Mouse (Mus musculus): Measurements from ENCODE around the gene Topbp1.

The Topbp1 gene

GRCm38 (mm10) chr9:103383576-103383975 lies 78.6 kb downstream of the Topbp1 start:
- in situ Hi-C loops (cut with MboI, MseI): no loop called here

- in situ Hi-C loops (cut with MboI, MseI): no loop called here
Measured at GRCm38 (mm10) chr9:103384141-103384796, 79.3 kb downstream of the Topbp1 start.

DNA sequence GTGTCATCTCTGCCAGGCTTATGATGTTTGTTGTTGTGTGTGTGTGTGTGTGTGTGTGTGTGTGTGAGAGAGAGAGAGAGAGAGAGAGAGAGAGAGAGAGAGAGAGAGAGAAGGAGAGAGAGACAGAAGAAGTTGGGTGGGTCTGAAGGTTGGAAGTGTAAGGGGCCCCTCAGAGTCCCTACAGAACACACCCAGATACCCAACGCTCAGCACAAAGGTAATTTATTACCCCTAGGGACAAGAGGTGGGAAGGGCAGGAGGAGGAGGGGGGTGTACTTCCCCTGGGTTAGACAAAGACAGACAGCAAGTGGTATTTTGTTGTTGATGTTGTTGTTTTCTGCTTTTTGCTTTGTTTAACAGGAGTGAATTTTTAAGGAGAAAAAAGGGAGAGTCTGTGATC lies 80.6 kb downstream of the Topbp1 start:
- in situ Hi-C loops (cut with MboI, MseI): no loop called here

- in situ Hi-C loops (cut with MboI, MseI): no loop called here
Measured at GRCm38 (mm10) chr9:103386573-103386972, 81.6 kb downstream of the Topbp1 start.

- in situ Hi-C loops (cut with MboI, MseI): no loop called here
Measured at GRCm38 (mm10) chr9:103387011-103387653, 82.1 kb downstream of the Topbp1 start.

DNA sequence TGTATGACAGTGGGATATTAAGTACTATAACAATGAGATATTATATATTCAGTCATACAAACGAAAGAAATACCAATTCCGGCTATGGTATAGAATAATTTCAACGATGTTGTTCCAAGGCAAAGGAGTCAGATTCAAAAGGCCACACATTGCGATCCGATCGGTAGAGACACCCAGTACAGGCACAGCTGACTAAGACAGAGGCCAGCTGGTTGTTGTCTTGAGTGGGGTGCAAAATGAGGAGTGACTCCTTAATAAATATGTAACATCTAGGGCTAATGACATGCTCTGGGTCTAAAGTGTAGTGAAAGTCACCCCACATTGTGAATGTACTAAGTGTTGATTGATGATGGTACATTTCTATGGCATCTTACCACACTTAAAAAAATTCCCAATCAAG lies 84.2 kb downstream of the Topbp1 start:
- in situ Hi-C loops (cut with MboI, MseI): no loop called here

DNA sequence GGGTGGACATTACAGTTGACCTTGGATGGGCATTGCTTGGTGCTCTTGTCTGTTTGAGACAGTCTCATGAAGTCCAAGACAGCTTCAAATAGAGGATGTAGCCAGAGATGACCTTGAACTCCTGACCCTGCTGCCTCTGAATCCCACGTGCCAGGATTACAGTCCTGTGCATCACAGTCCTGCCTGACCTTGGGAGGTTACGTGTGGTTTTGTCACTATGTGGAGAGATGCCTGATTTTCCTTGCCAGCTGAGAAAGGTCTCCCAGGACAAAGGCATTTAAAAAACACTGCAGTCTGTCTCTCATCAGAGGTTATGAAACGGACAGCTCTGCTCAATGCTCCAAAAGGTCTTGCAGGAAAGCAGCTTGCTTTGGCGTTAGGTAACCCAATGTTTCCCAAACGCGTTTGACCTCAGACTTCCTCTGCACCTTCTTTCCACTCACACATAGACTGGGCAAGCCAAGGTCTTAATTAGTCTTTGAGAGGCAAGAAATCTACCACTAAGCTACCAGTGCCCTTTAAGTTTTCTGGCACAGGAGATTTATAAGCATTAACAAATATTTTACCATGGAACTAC lies 86.9 kb downstream of the Topbp1 start:
- in situ Hi-C loops (cut with MboI, MseI): no loop called here

- in situ Hi-C loops (cut with MboI, MseI): no loop called here
Measured at GRCm38 (mm10) chr9:103393256-103393655, 88.2 kb downstream of the Topbp1 start.

GRCm38 (mm10) chr9:103398509-103399157 lies 93.6 kb downstream of the Topbp1 start:
- in situ Hi-C loops (cut with MboI, MseI): no loop called here

Measured in T-helper 17 cell (primary cell).